Mouse (Mus musculus) stomach, embryonic 16.5 days (tissue): ENCODE data around the gene Hnrnpa1. TPM values are rescaled to one million over a fixed set of nuclear protein-coding genes. Genes with fewer than 3 reads are reported as not detected.
A peak's percentile ranks its signal among the peaks of the same experiment; 100 is the strongest.

Source experiments
- ATAC-seq: fragments of 200-750 bp; cut with Nextera tagmentation; 2 replicates; pipeline ENCODE4 v1.8.0; 2017; ENCODE audit warnings: moderate number of reproducible peaks, moderate TSS enrichment; ENCODE audit not compliant: insufficient read depth, low FRiP score
- H3K27ac ChIP-seq: fragments of 300-500 bp; sonication (generic); 2 replicates; pipeline ENCODE4 v1.5.1; 2014; ENCODE audit warnings: low read length
- H3K27me3 ChIP-seq: fragments of 300-500 bp; sonication (generic); 2 replicates; pipeline ENCODE4 v1.6.1; 2014; ENCODE audit warnings: low read length, control low read depth, mixed read lengths; ENCODE audit not compliant: control insufficient read depth, insufficient read depth
- H3K36me3 ChIP-seq: fragments of 300-500 bp; sonication (generic); 2 replicates; pipeline ENCODE4 v1.6.1; 2014; ENCODE audit warnings: low read length; ENCODE audit not compliant: control insufficient read depth, insufficient read depth
- H3K4me1 ChIP-seq: fragments of 300-500 bp; sonication (generic); 2 replicates; pipeline ENCODE4 v1.6.1; 2014; ENCODE audit warnings: low read length, control low read depth, mixed read lengths; ENCODE audit not compliant: control insufficient read depth, insufficient read depth
- H3K4me2 ChIP-seq: fragments of 300-500 bp; sonication (generic); 2 replicates; pipeline ENCODE4 v1.6.1; 2014; ENCODE audit warnings: low read depth, low read length, mixed read lengths
- H3K4me3 ChIP-seq: fragments of 300-500 bp; sonication (generic); replicated peaks from 2 replicates; pipeline ENCODE4 v1.5.1; 2014; ENCODE audit warnings: mild to moderate bottlenecking, low read length
- H3K9ac ChIP-seq: fragments of 300-500 bp; sonication (generic); 2 replicates; pipeline ENCODE4 v1.6.1; 2014; ENCODE audit warnings: low read length
- H3K9me3 ChIP-seq: fragments of 300-500 bp; sonication (generic); replicated peaks from 2 replicates; pipeline ENCODE4 v1.6.1; 2016; ENCODE audit warnings: low read length, control low read depth; ENCODE audit not compliant: control insufficient read depth
- WGBS: fragments of 180-500 bp; shearing (Covaris S2); extraction: QIAGEN DNeasy Blood & Tissue Kit; methylation state at CpG from one replicate; pipeline ENCODE4 v1.1.7; 2014; 5-methylcytosine and 5-hydroxymethylcytosine counted together
- polyA plus RNA-seq: library from polyadenylated mRNA; unstranded; fragments of >200 nt; fragmentation: Nextera tagmentation; extraction: Ambion mirVana; gene quantifications from 2 replicates; pipeline ENCODE4 v1.2.1, GENCODE M21; 2015

The Hnrnpa1 gene
- polyA plus RNA-seq, 1 experiment from 2014 or later, result 529 TPM

- under 1% methylated on average over 15 of the region's 15 CpGs for WGBS
- peak; percentile 96 for ATAC-seq
- peaks cover 17% of the 10 kb centered on the region for H3K4me1 ChIP-seq
- H3K27me3 ChIP-seq, result no peaks in the 10 kb centered on the region
- peak overlapping the region; percentile 71 for H3K4me2 ChIP-seq
- peak overlapping the region; percentile 93 for H3K27ac ChIP-seq
- peaks cover 16% of the 10 kb centered on the region; the same call in 1 of the 2 replicates for H3K36me3 ChIP-seq
- H3K4me3 ChIP-seq, result peak overlapping the region; percentile 47
- peak overlapping the region; percentile 59 for H3K9ac ChIP-seq
- H3K9me3 ChIP-seq, result no peaks in the 10 kb centered on the region
These were observed 25.0 kb upstream of the Hnrnpa1 start for GRCm38 (mm10) chr15:103214971-103215907.

- Histone ChIP-seq H3K4me2 (peak overlapping the region; percentile 71), H3K27me3 (no peaks in the 10 kb centered on the region), H3K27ac (peak overlapping the region; percentile 93), H3K4me3 (0 out of 2 replicates have a peak overlapping the region, but pooled peaks have one; percentile 47), H3K4me1 (peaks cover 24% of the 10 kb centered on the region), H3K9me3 (no peaks in the 10 kb centered on the region), H3K9ac (no peak overlapping the region), H3K36me3 (peaks cover 16% of the 10 kb centered on the region; the same call in 1 of the 2 replicates)
- WGBS, result 33% methylated on average over 2 of the region's 2 CpGs
- ATAC-seq, result no peak
These were observed 24.2 kb upstream of the Hnrnpa1 start for GRCm38 (mm10) chr15:103216052-103216451.

GRCm38 (mm10) chr15:103220785-103221184, 19.4 kb upstream of the Hnrnpa1 start:
- no peaks in the 10 kb centered on the region for H3K27me3 ChIP-seq
- ATAC-seq, result 0 out of 2 replicates have a peak, but pooled peaks have one; percentile 50
- no peak overlapping the region; the same call in 1 of the 2 replicates for H3K27ac ChIP-seq
- no peaks in the 10 kb centered on the region for H3K36me3 ChIP-seq
- no peaks in the 10 kb centered on the region for H3K9me3 ChIP-seq
- no peak overlapping the region for H3K9ac ChIP-seq
- peaks cover 22% of the 10 kb centered on the region for H3K4me1 ChIP-seq
- WGBS, result 21% methylated on average over 3 of the region's 3 CpGs
- no peak overlapping the region for H3K4me2 ChIP-seq
- H3K4me3 ChIP-seq, result no peak overlapping the region

GRCm38 (mm10) chr15:103221386-103221785, 18.8 kb upstream of the Hnrnpa1 start:
- no peak for ATAC-seq
- no peaks in the 10 kb centered on the region for H3K36me3 ChIP-seq
- no peak overlapping the region for H3K9ac ChIP-seq
- H3K4me3 ChIP-seq, result no peak overlapping the region
- H3K27me3 ChIP-seq, result no peaks in the 10 kb centered on the region
- no peak overlapping the region for H3K4me2 ChIP-seq
- no peak overlapping the region; the same call in 1 of the 2 replicates for H3K27ac ChIP-seq
- no peaks in the 10 kb centered on the region for H3K9me3 ChIP-seq
- WGBS, result 83% methylated on average over 1 of the region's 1 CpGs
- peaks cover 17% of the 10 kb centered on the region for H3K4me1 ChIP-seq

GRCm38 (mm10) chr15:103224161-103224560, 16.1 kb upstream of the Hnrnpa1 start:
- WGBS, result 92% methylated on average over 2 of the region's 2 CpGs
- H3K27ac ChIP-seq, result no peak overlapping the region
- ATAC-seq, result no peak

GRCm38 (mm10) chr15:103227022-103227421, 13.2 kb upstream of the Hnrnpa1 start:
- no peak for ATAC-seq
- H3K4me2 ChIP-seq, result 0 out of 2 replicates have a peak overlapping the region, but pooled peaks have one; percentile 9
- H3K9me3 ChIP-seq, result no peaks in the 10 kb centered on the region
- no peaks in the 10 kb centered on the region for H3K27me3 ChIP-seq
- H3K4me1 ChIP-seq, result peaks cover 12% of the 10 kb centered on the region
- H3K27ac ChIP-seq, result peak overlapping the region; percentile 29; the same call in 1 of the 2 replicates
- no peak overlapping the region for H3K9ac ChIP-seq
- WGBS, result 53% methylated on average over 3 of the region's 3 CpGs
- H3K4me3 ChIP-seq, result no peak overlapping the region
- no peaks in the 10 kb centered on the region for H3K36me3 ChIP-seq

More at GRCm38 (mm10) chr15:103224161-103224560, 16.1 kb upstream of the Hnrnpa1 start:
- peaks cover 24% of the 10 kb centered on the region for H3K4me1 ChIP-seq
- no peaks in the 10 kb centered on the region for H3K27me3 ChIP-seq
- H3K36me3 ChIP-seq, result no peaks in the 10 kb centered on the region
- H3K4me2 ChIP-seq, result no peak overlapping the region
- no peak overlapping the region for H3K9ac ChIP-seq
- no peaks in the 10 kb centered on the region for H3K9me3 ChIP-seq
- H3K4me3 ChIP-seq, result no peak overlapping the region

- no peak for ATAC-seq
- Histone ChIP-seq H3K4me1 (peaks cover 12% of the 10 kb centered on the region), H3K4me3 (no peak overlapping the region), H3K27ac (peak overlapping the region; percentile 29; the same call in 1 of the 2 replicates), H3K9me3 (no peaks in the 10 kb centered on the region), H3K4me2 (no peak overlapping the region), H3K36me3 (no peaks in the 10 kb centered on the region), H3K27me3 (no peaks in the 10 kb centered on the region), H3K9ac (no peak overlapping the region)
- 70% methylated on average over 2 of the region's 2 CpGs for WGBS
These were observed 12.7 kb upstream of the Hnrnpa1 start for GRCm38 (mm10) chr15:103227572-103227971.

- H3K27ac ChIP-seq, result peak overlapping the region; percentile 23; the same call in 1 of the 2 replicates
- H3K4me3 ChIP-seq, result no peak overlapping the region
- peaks cover 16% of the 10 kb centered on the region for H3K4me1 ChIP-seq
- no peak; the same call in 1 of the 2 replicates for ATAC-seq
- no peak overlapping the region for H3K9ac ChIP-seq
- H3K9me3 ChIP-seq, result no peaks in the 10 kb centered on the region
- H3K27me3 ChIP-seq, result no peaks in the 10 kb centered on the region
- 51% methylated on average over 2 of the region's 2 CpGs for WGBS
- H3K36me3 ChIP-seq, result no peaks in the 10 kb centered on the region
- no peak overlapping the region for H3K4me2 ChIP-seq
These were observed 11.3 kb upstream of the Hnrnpa1 start for GRCm38 (mm10) chr15:103228904-103229303.

GRCm38 (mm10) chr15:103233119-103233518, 7.1 kb upstream of the Hnrnpa1 start:
- Histone ChIP-seq H3K9me3 (no peaks in the 10 kb centered on the region), H3K27ac (no peak overlapping the region), H3K4me2 (no peak overlapping the region), H3K4me3 (no peak overlapping the region), H3K36me3 (peaks cover 9% of the 10 kb centered on the region; the same call in 1 of the 2 replicates), H3K4me1 (peaks cover 8% of the 10 kb centered on the region; the same call in 1 of the 2 replicates), H3K9ac (no peak overlapping the region), H3K27me3 (no peaks in the 10 kb centered on the region)
- 74% methylated on average over 2 of the region's 2 CpGs for WGBS
- no peak for ATAC-seq
